Comparison of ENCODE assay signal across 7 mouse cellular contexts in genomic region chr13:85188903-85189643, GRCm38 (mm10). TPM values are rescaled to one million over a fixed set of nuclear protein-coding genes. Genes with fewer than 3 reads are reported as not detected.
DNase-seq lines count a peak whose midpoint lies in the region; ATAC-seq lines count a peak whose summit lies in the region.

Ccnh (plus strand) TSS chr13:85189408.

- no peaks in the 10 kb centered on the region for H3K9me3 ChIP-seq in embryonic facial prominence, embryonic 11.5 days (replicated peaks; ENCODE audit: control insufficient read depth, low read length)
- no peaks in the 10 kb centered on the region for H3K9me3 ChIP-seq in limb, embryonic 10.5 days (replicated peaks)
- H3K9me3 ChIP-seq in midbrain, embryonic 13.5 days = no peaks in the 10 kb centered on the region

- no peaks in the 10 kb centered on the region for H3K27me3 ChIP-seq in embryonic facial prominence, embryonic 11.5 days (ENCODE audit: control insufficient read depth, insufficient read depth, low read length)
- H3K27me3 ChIP-seq in limb, embryonic 10.5 days (ENCODE audit: low read depth, poor library complexity, severe bottlenecking) = no peaks in the 10 kb centered on the region
- H3K27me3 ChIP-seq in midbrain, embryonic 13.5 days = no peaks in the 10 kb centered on the region

- peak within 1 kb of the TSS; percentile 89 for H3K4me3 ChIP-seq in embryonic facial prominence, embryonic 11.5 days (ENCODE audit: low read depth, low read length)
- H3K4me3 ChIP-seq in limb, embryonic 10.5 days = peak within 1 kb of the TSS; percentile 95
- H3K4me3 ChIP-seq in midbrain, embryonic 13.5 days (replicated peaks) = peak within 1 kb of the TSS; percentile 79

- 0 out of 2 replicates have a peak within 1 kb of the TSS, but pooled peaks have one; percentile 41 for H3K27ac ChIP-seq in embryonic facial prominence, embryonic 11.5 days (replicated peaks; ENCODE audit: low read depth, low read length)
- H3K27ac ChIP-seq in limb, embryonic 10.5 days = peak within 1 kb of the TSS; percentile 91
- peak within 1 kb of the TSS; percentile 90 for H3K27ac ChIP-seq in midbrain, embryonic 13.5 days

- DNase-seq in adrenal gland, postnatal 14 days = peak; percentile 97
- peak; percentile 94 for DNase-seq in embryonic facial prominence, embryonic 11.5 days (ENCODE audit: low spot score)
- peak; percentile 92 for DNase-seq in kidney, adult 11 months
- DNase-seq in limb, embryonic 10.5 days (ENCODE audit: low spot score) = peak; percentile 93
- DNase-seq in spleen, adult 12 weeks (ENCODE audit: low spot score) = peak; percentile 85

- WGBS in embryonic facial prominence, embryonic 11.5 days = 2% methylated on average over 44 of the region's 44 CpGs
- WGBS in limb, embryonic 10.5 days = 2% methylated on average over 44 of the region's 44 CpGs
- WGBS in midbrain, embryonic 13.5 days = 2% methylated on average over 44 of the region's 44 CpGs

- H3K4me1 ChIP-seq in embryonic facial prominence, embryonic 11.5 days (ENCODE audit: control insufficient read depth, insufficient read depth, low read length) = no peaks in the 10 kb centered on the region
- H3K4me1 ChIP-seq in limb, embryonic 10.5 days = peaks cover 6% of the 10 kb centered on the region; the same call in 1 of the 2 replicates
- H3K4me1 ChIP-seq in midbrain, embryonic 13.5 days (replicated peaks) = peaks cover 15% of the 10 kb centered on the region

- H3K9ac ChIP-seq in embryonic facial prominence, embryonic 11.5 days (replicated peaks; ENCODE audit: low read length) = peak within 1 kb of the TSS; percentile 84
- H3K9ac ChIP-seq in midbrain, embryonic 13.5 days (replicated peaks) = peak within 1 kb of the TSS; percentile 90

- ATAC-seq in embryonic facial prominence, embryonic 11.5 days (replicated peaks; ENCODE audit: insufficient number of reproducible peaks, low FRiP score, low TSS enrichment, low read depth) = peak; percentile 96
- peak; percentile 95 for ATAC-seq in granulocyte monocyte progenitor cell, adult 5-6 weeks (replicated peaks; ENCODE audit: poor library complexity, severe bottlenecking)
- peak; percentile 97 for ATAC-seq in midbrain, embryonic 13.5 days

- 0 out of 2 replicates have a peak, but pooled peaks cover 2% of the 10 kb centered on the region for H3K36me3 ChIP-seq in embryonic facial prominence, embryonic 11.5 days (replicated peaks; ENCODE audit: control insufficient read depth, insufficient read depth, low read depth, low read length)
- peaks cover 27% of the 10 kb centered on the region for H3K36me3 ChIP-seq in limb, embryonic 10.5 days
- peaks cover 24% of the 10 kb centered on the region for H3K36me3 ChIP-seq in midbrain, embryonic 13.5 days

- H3K4me2 ChIP-seq in embryonic facial prominence, embryonic 11.5 days (ENCODE audit: low read depth, low read length) = peak within 1 kb of the TSS; percentile 83
- H3K4me2 ChIP-seq in midbrain, embryonic 13.5 days (replicated peaks) = peak within 1 kb of the TSS; percentile 77

RNA-seq across cellular contexts. Expression of gene Ccnh, which starts in this region (rescaled TPM):
- total RNA-seq in adrenal gland, postnatal 14 days (2021) = 52.2 and 56.9 TPM in 2 replicates
- polyA plus RNA-seq in embryonic facial prominence, embryonic 11.5 days (2014; fragmentation: Nextera tagmentation; extraction: Ambion mirVana) = 118 and 121 TPM in 2 replicates
- 59.5 and 82.9 TPM in 2 replicates for total RNA-seq in granulocyte monocyte progenitor cell, adult 5-6 weeks (2014; fragmentation: Nextera tagmentation)
- total RNA-seq in granulocyte monocyte progenitor cell, adult 5-6 weeks (2017) = 67.4 and 86.7 TPM in 2 replicates
- 97.9 and 105 TPM in 2 replicates for polyA plus RNA-seq in limb, embryonic 10.5 days (2016; fragmentation: Nextera tagmentation; extraction: Ambion mirVana)
- 103 and 107 TPM in 2 replicates for polyA plus RNA-seq in midbrain, embryonic 13.5 days (2015; fragmentation: Nextera tagmentation; extraction: Ambion mirVana)

Comparison
In these comparisons a context has a peak if more than half of its experiments do, and no peak if none do; other contexts are left out.
1. Peak in every context shown above with its lines: DNase-seq, ATAC-seq, H3K4me3 ChIP-seq and H3K27ac ChIP-seq.
2. H3K27ac ChIP-seq: peak in every context shown above with its lines; median percentile 91 in limb, embryonic 10.5 days; 90 in midbrain, embryonic 13.5 days; 41 in embryonic facial prominence, embryonic 11.5 days.